Mouse (Mus musculus) thymus, adult 18-20 months (tissue): ENCODE results near the gene Ndufv2.
"Not testable (repeated sequence)": the region's sequence is repeated elsewhere in the genome, so short reads cannot be mapped to it uniquely, and the experiment has no call there.

Experiments
- DNase-seq, 2 experiments: peaks; one replicate each; pipeline ENCODE4 v3.0.0; 2022; ENCODE audit warnings: mixed read lengths in 2 of 2

The Ndufv2 gene

DNA sequence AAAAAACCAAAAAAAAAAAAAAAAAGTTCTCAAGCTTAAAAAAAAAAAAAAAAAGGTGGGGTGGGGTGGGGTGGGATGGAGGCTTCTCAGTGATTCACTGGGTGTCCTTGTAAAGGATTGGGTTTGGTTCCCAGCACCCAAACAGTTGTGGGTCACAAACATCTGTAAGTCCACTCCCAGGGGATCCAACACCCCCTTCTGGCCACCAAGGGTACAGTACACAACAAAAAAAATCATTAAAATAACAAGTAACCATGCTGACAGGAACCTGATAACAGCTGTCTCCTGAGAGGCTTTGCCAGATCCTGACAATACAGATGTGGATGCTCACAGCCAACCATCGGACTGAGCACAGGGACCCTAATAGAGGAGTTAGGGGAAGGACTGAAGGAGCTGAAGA lies 16.9 kb downstream of the Ndufv2 start:
- DNase-seq = no peak

DNA sequence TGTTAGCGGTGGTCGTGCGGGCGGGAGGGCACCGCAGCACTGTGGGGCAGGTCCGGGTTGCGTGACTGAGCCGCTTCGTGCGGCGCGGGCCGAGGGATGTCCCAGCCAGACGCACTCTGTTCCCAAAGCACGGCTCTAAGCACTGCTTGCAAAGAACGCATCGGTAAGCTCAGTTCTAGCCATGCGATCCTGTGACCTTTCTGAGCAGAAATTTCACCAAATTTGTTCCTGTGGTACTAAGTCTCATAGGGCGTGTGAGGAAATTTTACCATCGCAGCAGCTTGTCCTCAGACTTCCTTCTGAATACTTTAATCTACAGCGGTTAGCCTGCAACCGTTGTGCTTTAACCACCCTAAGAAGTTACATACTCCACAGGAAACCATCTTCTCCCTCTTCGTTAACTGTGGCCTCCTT lies 23.9 kb downstream of the Ndufv2 start:
- no peak for DNase-seq

DNA sequence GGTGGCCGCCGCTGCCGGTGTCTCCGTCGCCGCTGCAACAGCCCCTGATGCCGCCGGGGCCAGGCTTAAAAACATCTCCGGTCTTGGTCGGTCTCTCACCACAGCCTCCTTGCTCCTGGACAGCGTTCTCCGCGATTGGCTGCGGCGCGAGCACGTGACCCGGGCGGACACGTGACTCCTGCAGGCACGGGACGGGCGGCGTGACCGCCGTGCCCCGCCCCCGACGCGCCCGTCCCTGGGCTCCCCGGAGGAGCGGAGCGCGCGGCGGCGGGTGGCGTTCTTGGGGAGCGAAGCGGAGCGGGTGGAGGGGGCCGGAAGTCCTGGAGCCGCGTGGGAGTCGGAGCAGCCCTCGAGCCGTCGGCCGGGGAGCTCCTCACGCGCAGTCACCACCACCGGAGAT lies 24.4 kb downstream of the Ndufv2 start, which contains the start of gene Ankrd12:
Gene Ankrd12 (minus strand): TSS at position 156 of the 400 bp plus-strand sequence.
- DNase-seq = peak; percentile 92 to 94

DNA sequence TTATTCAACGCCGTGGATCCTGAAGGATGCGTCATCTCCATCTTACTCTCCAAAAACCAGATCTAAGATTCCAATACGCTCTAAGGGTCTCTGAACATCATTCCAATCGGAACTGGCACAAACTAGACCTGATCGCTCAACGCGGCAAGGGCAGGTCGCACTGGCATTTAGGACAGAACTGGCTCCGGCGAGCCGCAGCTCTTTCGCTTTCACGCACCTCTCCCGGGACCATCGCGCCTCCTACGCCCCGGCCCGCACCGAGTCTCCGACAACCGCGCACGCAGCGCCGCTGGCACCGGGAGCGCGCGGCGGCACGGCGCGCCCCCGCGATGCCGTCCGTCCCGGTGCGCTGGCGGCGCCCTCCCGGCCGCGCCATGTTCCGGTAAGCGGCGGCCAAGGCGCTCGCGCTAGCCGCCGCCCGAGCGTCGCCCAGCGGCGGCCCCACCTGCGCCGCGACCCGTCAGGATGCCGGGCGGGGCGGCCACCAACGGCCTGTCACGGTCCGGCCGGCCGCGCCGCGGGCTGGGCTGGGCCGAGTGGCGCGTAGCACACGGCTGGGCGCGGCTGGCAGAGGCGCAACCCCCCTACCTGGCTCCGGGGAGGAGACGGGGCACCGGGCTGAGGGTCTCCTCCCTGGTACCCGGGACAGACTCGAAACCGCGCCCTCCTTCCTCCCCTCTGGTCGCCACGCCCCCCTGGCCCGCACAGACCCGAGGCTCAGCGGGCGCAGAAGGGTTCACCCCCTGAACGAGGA lies 25.0 kb downstream of the Ndufv2 start:
- DNase-seq = peak; percentile 25 to 34

DNA sequence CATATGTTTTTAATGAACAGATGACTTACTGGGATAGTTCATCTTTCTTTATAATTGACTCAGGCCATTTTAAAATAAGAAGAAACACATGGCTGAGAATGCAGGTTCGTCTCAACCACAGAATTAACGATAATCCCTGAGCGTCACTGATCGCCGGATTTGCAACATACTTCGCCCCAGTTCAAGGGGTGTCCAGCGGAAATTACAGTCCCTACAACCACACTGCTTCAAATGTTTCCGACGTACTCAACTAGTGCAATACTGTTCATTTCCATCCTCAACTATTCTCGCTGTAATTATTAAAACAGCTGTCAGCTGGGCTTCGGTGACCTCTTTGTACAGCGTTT lies 25.6 kb downstream of the Ndufv2 start:
- no peak for DNase-seq

DNA sequence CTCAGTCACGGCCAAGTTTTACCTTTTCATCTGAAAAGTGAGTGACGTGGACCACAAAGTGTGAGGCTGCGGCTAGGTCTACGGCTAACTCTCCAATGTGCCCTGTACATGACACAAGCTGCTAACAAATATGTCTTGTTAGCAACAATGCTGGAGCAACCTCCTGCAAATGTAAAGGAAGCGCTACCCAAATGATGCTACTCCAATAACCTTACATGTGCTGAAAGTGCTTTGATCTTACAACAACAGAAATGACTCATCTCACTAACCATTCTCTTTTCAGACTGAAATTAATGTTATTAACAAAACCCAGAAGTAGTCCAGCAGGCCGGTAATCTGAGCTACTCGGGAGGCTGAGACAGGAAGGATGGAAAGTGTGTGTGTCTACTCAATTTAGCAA lies 27.4 kb downstream of the Ndufv2 start:
- no peak for DNase-seq

DNA sequence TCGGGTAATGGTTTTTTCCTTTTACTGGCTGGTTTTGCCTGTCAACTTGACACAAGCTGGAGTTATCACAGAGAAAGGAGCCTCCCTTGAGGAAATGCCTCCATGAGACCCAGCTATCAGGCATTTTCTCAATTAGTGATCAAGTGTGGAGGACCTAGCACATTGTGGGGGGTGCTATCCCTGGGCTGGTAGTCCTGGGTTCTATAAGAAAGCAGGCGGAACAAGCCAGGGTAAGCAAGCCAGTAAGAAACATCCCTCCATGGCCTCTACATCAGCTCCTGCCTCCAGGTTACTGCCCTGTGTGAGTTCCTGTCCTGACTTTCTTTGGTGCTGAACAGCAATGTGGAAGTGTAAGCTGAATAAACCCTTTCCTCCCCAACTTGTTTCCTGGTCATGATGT lies 32.3 kb downstream of the Ndufv2 start:
- DNase-seq = not testable (repeated sequence)

DNA sequence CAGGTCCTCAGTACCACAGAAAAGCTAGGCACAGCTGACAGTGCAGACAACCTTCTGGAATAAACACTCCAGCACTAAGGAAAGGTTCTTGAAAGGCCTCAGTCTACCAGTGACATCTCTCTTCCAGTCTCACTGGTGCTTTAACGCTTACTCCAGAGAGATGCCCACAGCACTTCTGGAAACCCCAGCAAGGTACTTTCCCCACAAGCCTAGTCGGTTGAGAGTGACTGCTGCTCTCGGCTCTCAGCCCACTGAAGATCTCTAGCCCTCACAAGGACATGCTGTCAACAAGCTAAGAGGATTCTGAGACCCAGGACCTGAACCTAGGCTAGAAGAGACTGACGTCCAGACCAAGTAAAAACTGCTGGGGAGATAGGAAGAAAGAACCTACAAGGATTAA lies 36.2 kb downstream of the Ndufv2 start:
- no peak for DNase-seq

DNA sequence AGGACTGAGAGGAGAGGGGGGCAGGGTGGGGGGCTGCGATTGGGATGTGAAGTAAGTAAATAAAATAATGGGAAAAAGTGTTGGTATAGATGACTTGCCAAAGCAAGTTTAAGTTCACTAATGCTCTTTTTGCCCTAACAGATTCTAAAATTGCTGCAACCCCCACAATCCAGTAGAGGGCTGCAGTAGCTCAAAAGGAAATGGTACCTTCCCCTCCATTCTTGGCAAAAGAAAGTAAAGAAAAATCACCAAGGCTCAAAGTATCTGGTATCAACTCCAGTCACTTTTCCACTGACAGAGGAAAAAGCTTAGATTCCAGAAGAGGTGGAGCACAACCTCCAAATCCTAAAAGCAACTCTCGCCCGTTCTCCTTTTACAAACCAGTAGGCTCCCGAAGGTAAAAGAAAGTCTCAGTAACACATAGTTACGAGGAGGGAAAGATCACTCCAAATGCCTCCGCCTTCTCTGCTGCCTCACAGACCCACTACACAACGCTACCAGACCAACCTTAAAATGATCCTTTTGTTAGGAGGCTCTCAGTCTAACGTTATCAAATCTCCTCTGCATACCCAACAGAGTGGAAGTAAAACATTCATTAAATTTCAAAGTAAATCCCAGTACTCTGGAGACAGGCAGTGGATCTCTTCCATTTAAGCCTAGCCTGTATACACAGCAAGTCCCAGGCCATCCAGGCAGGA lies 40.0 kb downstream of the Ndufv2 start:
- no peak for DNase-seq

DNA sequence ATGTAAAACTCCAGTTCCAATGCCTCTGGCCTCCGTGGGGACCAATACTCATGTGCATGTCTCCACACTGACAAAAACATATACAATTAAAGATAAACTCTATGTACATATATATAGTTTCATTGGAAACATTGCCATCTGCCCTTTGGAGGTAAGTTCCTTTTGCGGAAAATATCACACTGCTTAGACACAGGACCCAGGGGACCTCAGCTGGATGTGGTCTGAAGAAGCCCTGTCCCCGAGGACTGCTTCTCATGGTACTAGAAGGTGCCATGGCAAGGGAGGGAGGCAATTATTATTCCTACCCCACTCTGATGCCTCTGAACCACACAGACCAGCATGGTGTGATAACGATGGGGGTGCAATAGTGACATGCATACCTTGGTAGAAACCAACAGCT lies 43.2 kb downstream of the Ndufv2 start:
- no peak for DNase-seq

DNA sequence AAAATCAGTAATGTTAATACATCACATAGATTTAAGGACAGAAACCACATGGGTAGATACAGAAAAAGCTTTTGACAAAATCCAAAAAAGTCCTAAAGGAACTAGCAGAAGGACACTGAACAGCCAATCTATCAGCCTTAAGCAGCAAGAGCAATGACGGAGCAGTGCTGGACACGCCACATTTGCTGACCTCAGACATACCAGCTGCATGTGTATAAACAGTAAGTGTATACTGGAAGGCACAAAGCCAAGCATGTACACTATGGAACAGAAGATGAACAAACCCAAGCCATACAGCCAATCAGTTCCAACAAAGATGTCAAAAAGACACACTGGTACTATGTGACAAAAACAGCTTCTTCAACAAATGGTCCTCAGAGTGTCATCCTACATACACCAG lies 44.2 kb downstream of the Ndufv2 start:
- DNase-seq = no peak

DNA sequence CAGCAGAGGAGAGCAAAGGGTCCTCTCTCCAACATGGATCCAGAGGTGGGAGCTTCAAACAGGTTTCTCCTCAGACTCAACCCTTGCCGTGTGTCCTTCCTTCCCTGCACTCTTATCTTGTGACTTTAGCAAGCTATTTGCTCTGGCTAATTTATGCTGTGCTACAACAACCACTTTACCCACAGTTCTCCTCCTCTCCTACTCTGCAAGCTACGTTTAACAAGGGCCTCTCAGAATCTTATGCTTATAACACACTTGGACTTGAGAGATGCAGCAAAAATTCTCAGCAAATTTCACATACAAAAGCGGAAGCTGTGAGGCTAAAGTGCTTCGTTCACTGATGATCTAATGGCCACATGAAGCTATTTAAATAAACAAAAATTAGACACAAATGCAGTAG lies 48.0 kb downstream of the Ndufv2 start:
- no peak for DNase-seq

DNA sequence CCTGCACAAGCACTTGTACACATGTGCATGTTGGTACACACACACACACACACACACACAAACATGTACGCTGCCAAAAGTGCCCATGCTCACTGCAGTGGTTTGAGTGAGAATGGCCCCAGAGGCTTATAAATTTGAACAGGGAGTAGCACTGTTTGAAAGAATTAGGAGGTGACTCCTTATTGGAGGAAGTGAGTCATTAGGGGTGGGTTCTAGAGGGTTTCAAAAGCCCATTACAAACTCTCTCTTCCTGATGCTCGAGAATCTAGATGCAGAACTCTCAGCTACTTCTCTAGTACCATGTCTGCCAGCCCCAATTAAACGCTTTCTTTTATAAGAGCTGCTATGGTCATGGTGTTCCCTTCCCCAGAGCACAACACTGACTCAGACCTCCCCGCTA lies 52.6 kb downstream of the Ndufv2 start:
- DNase-seq = no peak

DNA sequence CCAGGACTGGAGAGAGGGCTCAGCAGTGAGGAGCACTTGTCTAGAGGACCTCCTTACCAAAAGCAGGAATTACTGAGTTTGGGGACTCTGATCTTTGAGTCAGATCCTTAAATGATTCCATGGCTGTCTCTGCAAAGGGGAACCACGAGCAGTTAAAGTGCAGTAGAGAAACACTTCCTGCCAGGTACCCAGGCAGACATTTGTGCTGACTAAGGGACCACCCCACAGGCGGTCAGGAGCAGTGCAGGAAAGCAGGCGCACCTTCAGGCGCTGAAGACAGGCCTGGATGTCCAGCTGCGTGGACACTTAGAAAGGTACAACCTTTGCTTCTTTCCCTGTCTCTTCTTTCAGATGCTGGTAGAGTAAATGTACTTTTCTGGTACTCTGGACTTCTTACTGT lies 53.2 kb downstream of the Ndufv2 start:
- no peak for DNase-seq

DNA sequence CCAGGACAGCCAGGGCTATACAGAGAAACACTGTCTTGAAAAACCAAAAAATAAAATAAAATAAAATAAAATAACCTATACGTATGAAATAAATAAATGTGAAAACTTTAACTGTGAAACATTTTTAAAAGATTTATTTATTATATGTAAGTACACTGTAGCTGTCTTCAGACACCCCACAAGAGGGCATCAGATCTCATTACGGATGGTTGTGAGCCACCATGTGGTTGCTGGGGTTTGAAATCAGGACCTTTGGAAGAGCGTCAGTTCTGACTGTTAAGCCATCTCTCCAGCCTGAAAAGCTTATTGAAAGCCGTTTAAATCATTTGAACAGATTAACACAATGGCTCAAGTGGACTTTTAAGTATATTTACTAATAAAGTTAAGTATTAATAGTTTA lies 57.7 kb downstream of the Ndufv2 start:
- DNase-seq = not testable (repeated sequence)

DNA sequence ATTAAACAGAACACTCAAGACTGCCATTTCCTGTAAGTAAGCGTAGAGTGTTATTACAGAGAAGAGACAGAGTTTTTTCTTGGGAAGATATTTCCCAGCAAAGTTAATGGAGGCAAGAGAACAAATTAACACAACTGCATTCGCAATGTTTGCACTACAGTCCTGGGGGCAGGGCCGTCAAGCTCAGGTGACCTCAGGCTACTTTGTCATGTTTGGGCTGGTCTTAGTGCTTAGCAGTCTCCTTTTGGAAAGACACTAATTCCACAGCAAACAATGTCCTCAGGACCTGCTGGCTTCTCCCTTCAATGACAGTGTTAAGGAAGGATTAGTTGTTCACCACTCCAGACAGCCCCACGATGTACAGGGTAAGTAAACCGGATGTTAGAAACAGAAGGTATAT lies 60.3 kb downstream of the Ndufv2 start:
- no peak for DNase-seq

DNA sequence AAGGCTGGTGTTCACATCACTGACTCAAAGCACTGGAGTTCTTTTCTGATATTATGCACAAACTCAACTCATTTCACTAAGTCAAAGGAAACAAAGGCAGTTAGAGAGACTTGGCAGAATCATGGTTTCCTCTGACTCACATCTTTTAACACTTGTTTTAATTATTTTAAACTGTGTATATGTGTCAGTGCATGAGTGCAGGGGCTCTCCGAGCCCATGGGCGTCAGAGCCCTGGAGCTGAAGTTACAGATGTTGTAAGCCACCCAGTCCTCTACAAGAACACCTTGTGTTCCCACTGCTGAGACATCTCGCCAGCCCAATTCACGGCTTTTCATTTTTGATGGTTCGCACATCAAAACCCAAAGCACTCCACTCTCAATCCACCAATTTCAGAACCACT lies 68.1 kb downstream of the Ndufv2 start:
- DNase-seq = no peak

DNA sequence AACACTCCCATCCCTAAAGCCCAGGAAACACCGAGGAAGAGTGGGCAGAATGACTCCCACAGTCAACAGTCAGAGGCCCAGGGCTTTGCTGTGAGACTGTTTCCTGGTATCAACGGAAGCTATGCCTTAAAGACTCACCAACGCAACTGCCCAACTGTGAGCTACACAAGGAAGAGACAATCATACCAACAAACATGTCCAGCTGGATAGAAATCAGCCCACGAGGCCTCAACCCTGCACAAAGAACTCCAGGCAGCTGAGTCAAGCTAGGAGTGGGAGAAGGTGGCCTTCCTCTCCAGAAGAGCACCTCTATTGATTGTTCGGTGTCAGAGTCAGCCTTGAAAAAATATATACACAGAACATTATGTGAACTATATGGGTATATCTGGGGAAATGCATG lies 69.4 kb downstream of the Ndufv2 start:
- DNase-seq = no peak
